Mouse (Mus musculus) cortical plate, adult 2 months (tissue): ENCODE data around the gene Macrod2. TPM values are rescaled to one million over a fixed set of nuclear protein-coding genes. Genes with fewer than 3 reads are reported as not detected.

Experiments used
- H3K27ac ChIP-seq: fragments of 200-500 bp; 2 replicates; pipeline ENCODE4 v1.5.1; 2012; ENCODE audit warnings: low read length, control low read depth, inconsistent platforms; ENCODE audit not compliant: insufficient read depth
- H3K4me1 ChIP-seq: fragments of 200-500 bp; 2 replicates; pipeline ENCODE4 v1.6.1; 2011; ENCODE audit warnings: low read length; ENCODE audit not compliant: control insufficient read depth, insufficient read depth
- H3K4me3 ChIP-seq: fragments of 200-500 bp; 2 replicates; pipeline ENCODE4 v1.5.1; 2011; ENCODE audit warnings: mild to moderate bottlenecking, low read length, control low read depth; ENCODE audit not compliant: insufficient read depth
- CTCF ChIP-seq: fragments of 200-500 bp; IDR thresholded peaks from 2 replicates; pipeline ENCODE4 v1.5.1; 2011; ENCODE audit warnings: mild to moderate bottlenecking, control low read depth, low read length; ENCODE audit not compliant: insufficient read depth; ENCODE audit errors: extremely low read depth
- POLR2A ChIP-seq: fragments of 200-500 bp; IDR thresholded peaks from 2 replicates; pipeline ENCODE4 v1.6.1; 2011; ENCODE audit warnings: mild to moderate bottlenecking, low read length, control low read depth; ENCODE audit not compliant: insufficient read depth; ENCODE audit errors: extremely low read depth
- polyA plus RNA-seq: library from polyadenylated mRNA; depleted of rRNA; stranded (reverse); fragments of >200 nt; gene quantifications from 2 replicates; pipeline ENCODE4 v1.2.3, GENCODE M21; 2012

Gene Macrod2
- polyA plus RNA-seq, 1 experiment: 20.3 TPM

DNA sequence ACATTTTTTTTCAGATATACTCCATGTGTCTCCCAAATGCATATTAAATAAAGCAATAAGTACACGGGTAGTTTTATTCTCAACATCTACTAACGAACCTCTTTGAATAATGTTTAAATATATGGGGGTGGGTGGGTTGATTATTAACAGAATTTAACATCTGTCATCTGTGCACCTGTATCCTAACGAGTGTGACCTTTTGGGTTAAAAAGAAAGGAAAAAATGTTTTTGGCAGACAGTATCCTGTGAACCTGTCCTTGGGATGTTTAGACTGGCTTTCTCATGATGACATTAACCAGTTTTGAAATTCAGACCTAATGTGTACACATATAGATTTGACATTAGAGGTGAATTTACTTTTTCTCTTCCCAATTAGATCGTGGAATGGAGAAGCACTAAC, 805.4 kb downstream of the Macrod2 start:
- TF ChIP-seq POLR2A (no peak), CTCF (no peak)
- H3K27ac ChIP-seq: no peak overlapping the region
- no peaks in the 10 kb centered on the region for H3K4me1 ChIP-seq
- no peak overlapping the region for H3K4me3 ChIP-seq

DNA sequence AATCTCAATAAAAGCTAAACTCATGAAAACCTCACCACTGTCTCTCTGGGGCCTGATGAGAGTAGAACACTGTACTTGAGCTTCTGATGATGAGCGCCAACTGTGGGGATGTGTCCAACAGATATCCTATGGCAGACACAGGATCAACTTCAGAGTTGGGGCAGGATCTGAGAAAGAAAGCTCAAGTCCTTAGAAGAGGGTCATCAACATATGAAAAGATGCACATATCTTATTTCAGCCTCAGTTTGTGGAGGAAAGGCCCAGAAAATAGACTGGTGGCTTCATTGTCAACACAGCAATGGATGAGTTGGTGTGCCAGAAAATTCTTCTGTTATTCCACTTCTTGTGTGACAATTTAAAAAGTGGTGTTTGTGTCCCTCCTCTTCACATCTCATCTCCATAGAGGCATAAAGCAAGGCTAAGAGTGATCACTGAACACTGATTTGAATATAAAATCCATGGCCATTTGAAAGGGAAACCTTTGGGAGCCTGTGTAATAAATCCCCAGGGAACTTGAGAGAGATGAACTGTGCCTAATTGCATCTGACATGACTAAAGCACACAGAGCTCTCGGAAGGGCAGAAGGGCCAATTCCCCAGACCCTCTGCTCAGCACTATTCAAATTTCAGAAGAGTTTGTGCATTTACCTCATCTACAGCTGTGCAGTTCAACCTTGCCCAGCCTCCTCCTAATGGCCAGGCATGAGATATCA, 806.4 kb downstream of the Macrod2 start:
- no peaks in the 10 kb centered on the region for H3K4me1 ChIP-seq
- H3K27ac ChIP-seq: no peak overlapping the region
- no peak overlapping the region for H3K4me3 ChIP-seq
- no peak for TF ChIP-seq POLR2A
- no peak for TF ChIP-seq CTCF

DNA sequence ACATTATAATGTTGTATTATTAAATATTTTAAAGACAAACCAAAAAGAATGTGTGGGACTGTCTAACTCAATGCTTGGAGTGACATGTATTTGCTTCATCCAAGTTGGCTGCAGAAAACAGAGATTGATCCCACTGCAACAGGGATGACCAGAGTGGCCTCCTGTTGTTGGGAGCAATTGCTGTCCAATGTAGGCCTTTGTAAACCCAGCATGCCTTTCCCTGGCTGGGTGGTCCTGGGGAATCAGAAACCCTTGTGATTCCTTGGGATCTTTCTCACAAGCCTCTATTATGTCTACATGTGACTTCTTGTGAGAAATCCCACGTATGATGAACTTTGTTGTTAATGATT, 806.9 kb downstream of the Macrod2 start:
- H3K27ac ChIP-seq: no peak overlapping the region
- TF ChIP-seq POLR2A (no peak), CTCF (no peak)

DNA sequence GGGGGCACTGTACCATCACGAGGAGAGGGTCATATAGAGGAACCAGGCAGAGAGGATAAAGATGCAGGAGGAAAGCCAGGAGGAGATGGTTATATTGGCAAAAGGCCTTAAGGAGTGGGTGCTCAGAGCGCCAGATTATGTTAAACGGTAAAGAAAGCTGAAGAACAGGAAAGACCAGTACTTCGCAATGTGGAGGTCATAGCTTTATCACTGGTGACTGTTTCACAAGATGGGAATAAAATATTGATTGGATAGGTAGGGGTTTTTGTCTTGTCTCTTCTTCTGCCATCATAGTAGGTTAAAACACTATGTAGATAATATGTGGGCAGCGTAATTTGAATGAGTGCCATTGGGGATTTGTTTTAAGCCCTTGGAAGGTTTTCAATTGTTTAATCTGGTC, 816.2 kb downstream of the Macrod2 start:
- Histone ChIP-seq H3K27ac (no peak overlapping the region), H3K4me3 (no peak overlapping the region), H3K4me1 (no peaks in the 10 kb centered on the region)
- TF ChIP-seq POLR2A (no peak), CTCF (no peak)

More for the DNA sequence above, 806.9 kb downstream of the Macrod2 start:
- Histone ChIP-seq H3K4me3 (no peak overlapping the region), H3K4me1 (no peaks in the 10 kb centered on the region)

DNA sequence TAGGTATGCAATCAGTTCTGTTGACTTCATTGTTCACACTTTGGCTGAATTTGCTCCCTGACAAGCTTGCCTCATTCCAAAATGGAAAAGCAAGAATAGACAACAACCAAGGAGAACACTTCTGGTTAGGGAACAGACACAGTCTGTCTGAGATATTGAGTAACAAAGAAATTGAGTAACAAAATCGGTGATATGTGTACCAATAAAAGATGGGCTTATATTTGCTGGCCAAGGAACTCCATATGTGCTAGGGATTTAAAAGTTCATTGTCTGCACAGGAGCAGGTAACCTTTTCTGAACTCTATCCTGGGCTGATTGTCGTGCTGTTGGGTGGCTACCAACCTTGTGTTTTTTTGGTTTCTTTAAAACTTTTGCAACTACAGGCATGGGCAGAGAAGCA, 817.2 kb downstream of the Macrod2 start:
- Histone ChIP-seq H3K27ac (no peak overlapping the region), H3K4me3 (no peak overlapping the region), H3K4me1 (no peaks in the 10 kb centered on the region)
- TF ChIP-seq POLR2A (no peak), CTCF (no peak)

DNA sequence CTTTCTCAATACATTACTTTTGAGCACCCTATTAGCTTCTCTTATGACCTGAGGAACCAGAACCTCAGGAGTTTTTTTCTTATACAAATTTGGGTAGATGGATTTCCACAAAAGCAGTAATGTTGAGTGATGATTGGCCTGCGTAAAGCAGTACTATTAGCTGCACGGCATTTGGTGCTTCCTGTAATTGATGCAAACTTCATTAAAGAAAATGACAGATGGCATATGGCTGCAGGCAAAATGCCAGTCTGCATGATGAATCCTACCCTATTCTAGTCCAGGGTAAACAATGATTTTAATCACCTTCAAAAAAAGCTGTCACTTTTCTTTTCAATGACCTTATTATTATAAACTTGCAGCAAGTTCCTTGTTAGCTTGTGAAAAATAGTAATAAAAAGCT, 822.4 kb downstream of the Macrod2 start:
- TF ChIP-seq POLR2A (no peak), CTCF (no peak)
- H3K4me1 ChIP-seq: no peaks in the 10 kb centered on the region
- H3K4me3 ChIP-seq: no peak overlapping the region
- H3K27ac ChIP-seq: no peak overlapping the region

DNA sequence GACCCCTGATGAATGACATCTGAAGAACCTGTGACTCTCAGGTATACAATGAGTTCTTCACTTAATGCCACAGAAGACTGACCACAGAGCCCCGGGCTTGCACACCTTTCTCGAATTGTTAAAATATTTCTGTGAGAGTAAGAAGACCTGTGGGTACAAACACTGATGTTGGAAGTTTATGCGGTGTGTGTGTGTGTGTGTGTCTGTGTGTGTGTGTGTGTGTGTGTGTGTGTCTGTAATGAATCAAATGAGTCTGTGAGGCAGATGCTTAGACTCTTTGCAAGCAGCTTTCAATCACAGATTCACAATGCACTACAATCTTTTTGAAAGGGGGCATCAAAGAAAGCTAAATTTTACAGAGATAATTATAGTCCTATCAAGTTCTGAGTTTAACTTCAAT, 822.8 kb downstream of the Macrod2 start:
- Histone ChIP-seq H3K27ac (no peak overlapping the region), H3K4me3 (no peak overlapping the region), H3K4me1 (no peaks in the 10 kb centered on the region)
- no peak for TF ChIP-seq CTCF
- TF ChIP-seq POLR2A: no peak

- H3K4me1 ChIP-seq: peaks cover 5% of the 10 kb centered on the region
- no peak overlapping the region for H3K27ac ChIP-seq
- TF ChIP-seq CTCF: no peak
- no peak overlapping the region for H3K4me3 ChIP-seq
Observed at GRCm38 (mm10) chr2:141228809-141229208, 833.7 kb downstream of the Macrod2 start.

DNA sequence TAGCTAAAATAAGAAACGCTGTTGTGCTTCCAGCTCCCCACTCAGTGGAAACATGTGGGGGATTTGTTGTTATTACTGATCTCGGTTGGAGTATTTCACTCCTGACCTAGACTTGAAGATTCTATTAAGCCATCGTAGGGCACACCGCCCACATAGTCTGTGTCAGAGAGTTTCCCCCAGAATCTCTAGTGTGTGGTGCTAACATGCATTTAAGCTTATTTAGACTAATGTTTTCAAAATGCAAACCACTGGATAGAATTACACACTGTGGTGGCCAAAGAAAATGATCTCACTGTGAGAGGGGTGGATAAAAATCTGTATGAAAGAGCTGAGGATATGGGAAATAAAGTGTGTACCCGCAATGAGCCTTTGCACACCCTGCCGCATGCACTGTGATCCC, 834.7 kb downstream of the Macrod2 start:
- no peak overlapping the region for H3K27ac ChIP-seq
- H3K4me1 ChIP-seq: peaks cover 5% of the 10 kb centered on the region
- H3K4me3 ChIP-seq: no peak overlapping the region
- TF ChIP-seq CTCF (no peak), POLR2A (no peak)

DNA sequence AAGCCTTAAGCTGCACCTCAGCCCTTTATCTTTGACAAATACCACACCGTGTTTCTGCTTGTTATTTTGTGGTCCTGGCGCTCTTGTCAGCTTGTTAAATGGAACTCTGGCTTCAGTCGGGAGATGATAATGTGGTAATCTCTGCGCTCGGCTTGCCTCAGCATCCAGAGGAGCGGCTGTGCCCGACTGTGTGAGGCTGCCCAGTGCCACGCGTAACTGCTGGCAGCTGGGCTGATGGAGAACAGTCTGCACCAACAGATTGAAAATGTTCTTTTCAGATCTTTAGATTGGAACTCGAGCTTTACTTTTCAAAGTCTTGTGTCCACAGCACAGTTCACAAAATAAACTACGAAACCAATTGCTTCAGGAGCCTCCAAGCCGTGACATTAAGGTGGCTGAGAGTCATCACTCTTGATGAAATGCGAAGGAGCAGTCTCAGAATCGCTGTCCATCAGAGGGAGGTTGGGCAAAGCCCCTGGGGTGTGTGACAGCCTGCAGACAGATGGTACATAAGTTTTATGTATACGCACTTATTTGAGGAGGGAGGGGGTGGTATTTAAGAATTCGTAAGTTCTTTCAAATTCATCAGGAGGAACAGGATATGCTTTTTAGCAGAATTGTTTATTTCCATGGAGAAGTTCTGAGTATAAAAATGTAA, 836.0 kb downstream of the Macrod2 start:
- 0 out of 2 replicates have a peak overlapping the region, but pooled peaks have one; percentile 6 for H3K4me3 ChIP-seq
- H3K4me1 ChIP-seq: peaks cover 5% of the 10 kb centered on the region
- TF ChIP-seq POLR2A (no peak), CTCF (no peak)
- 0 out of 2 replicates have a peak overlapping the region, but pooled peaks have one; percentile 8 for H3K27ac ChIP-seq

GRCm38 (mm10) chr2:141234306-141234705, 839.2 kb downstream of the Macrod2 start:
- Histone ChIP-seq H3K4me3 (no peak overlapping the region), H3K27ac (no peak overlapping the region), H3K4me1 (peaks cover 5% of the 10 kb centered on the region)
- TF ChIP-seq POLR2A: no peak
- no peak for TF ChIP-seq CTCF
